Mouse (Mus musculus): Measurements from ENCODE around the gene Hap1.
A peak's percentile ranks its signal among the peaks of the same experiment; 100 is the strongest.
"Not testable (repeated sequence)": the region's sequence is repeated elsewhere in the genome, so short reads cannot be mapped to it uniquely, and the experiment has no call there.

The Hap1 gene

DNA sequence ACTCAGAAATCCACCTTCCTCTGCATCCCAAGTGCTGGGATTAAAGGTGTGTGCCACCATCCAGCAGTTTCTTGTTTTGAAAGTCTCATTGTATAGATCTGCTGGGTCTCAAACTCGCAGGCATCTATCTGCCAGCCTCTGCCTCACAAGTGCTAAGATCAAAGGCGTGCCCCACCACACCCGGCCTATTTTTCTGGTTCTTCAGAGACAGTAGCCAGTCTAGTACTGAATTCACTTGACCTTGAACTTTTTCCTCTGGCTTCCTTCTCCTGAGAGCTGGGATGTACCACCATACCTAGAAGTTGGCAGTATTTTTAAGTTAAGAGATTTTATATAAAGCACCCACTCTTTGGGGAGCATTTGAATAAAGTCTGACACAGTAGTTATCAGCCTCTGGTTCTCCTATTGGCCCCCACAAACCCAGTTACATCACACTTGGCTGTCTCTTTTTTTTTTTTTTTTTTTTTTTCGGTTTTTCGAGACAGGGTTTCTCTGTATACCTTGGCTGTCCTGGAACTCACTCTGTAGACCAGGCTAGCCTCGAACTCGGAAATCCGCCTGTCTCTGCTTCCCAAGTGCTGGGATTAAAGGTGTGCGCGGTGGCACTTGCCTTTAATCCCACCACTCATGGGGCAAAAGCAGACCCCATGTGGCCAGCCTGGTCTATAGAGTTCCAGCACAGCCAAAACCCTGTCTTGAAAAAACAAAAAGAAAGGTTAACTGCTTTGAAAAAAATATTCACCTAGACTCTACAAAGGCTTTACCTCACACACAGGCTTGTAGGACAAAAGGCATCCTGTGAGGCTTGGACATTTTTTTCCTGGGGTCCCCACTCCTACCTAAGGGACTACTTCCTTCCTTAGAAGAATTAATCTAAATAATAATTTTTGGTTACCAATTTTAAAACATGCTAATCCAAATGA is 37.1 kb downstream of the Hap1 start:
- DNase-seq (ENCODE audit: low spot score) = peak; percentile 38

GRCm38 (mm10) chr11:100317826-100318380 is 38.0 kb downstream of the Hap1 start:
- DNase-seq (ENCODE audit: low spot score) = no peak

- DNase-seq (ENCODE audit: low spot score) = no peak
These were observed 40.5 kb downstream of the Hap1 start for GRCm38 (mm10) chr11:100315439-100315838.

- no peak for DNase-seq (ENCODE audit: low spot score)
These were observed 42.5 kb downstream of the Hap1 start for GRCm38 (mm10) chr11:100313424-100313823.

GRCm38 (mm10) chr11:100312096-100312679 is 43.7 kb downstream of the Hap1 start:
- DNase-seq (ENCODE audit: low spot score) = no peak

GRCm38 (mm10) chr11:100311656-100312055 is 44.3 kb downstream of the Hap1 start:
- no peak for DNase-seq (ENCODE audit: low spot score)

- not testable (repeated sequence) for DNase-seq (ENCODE audit: low spot score)
These were observed 47.3 kb downstream of the Hap1 start for GRCm38 (mm10) chr11:100308672-100309071.

DNA sequence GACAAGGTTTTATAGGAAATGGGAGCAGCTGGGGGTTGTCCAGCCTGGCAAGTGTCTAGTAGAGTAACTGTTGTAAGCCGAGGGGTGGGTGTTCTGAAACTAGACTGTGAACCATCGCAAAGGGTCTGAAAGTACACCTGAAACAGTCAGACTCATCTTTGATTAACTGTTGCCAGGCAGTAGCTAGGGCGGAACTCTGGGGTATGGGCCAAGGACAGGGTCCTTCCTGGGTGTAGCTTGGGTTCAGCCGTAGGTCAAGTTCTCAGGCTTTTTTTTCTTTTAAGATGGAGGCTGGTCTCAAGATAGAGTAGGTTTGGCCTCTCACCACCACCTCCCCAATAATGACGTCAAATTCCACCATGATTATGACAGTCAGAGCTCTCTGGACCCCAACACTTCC is 48.0 kb downstream of the Hap1 start:
- no peak for DNase-seq (ENCODE audit: low spot score)

DNA sequence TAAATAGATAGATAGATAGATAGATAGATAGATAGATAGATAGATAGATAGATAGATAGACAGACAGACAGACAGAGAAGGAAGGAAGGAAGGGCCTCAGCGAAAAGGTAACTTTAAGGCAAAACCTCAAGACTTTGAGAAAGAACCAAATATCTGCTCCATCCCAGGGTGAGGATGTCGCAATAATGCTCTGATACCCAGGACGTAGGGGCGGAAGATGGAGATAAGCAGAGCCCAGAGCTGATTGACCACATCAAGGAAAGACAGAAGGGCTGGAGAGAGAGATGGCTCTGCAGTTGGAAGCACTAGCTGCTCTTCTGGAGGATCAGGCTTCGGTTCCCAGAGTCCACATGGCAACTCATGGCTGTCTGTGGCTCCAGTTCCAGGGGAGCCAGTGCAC is 54.6 kb downstream of the Hap1 start:
- DNase-seq (ENCODE audit: low spot score) = no peak

GRCm38 (mm10) chr11:100300293-100300692 is 55.6 kb downstream of the Hap1 start:
- DNase-seq (ENCODE audit: low spot score) = peak; percentile 72

GRCm38 (mm10) chr11:100298274-100299036 is 57.5 kb downstream of the Hap1 start:
- DNase-seq (ENCODE audit: low spot score) = peak; percentile 76

GRCm38 (mm10) chr11:100297801-100298200 is 58.1 kb downstream of the Hap1 start:
- no peak for DNase-seq (ENCODE audit: low spot score)
